Mouse (Mus musculus) midbrain, embryonic 16.5 days (tissue): ENCODE measurements around the gene Erich2. TPM values are rescaled to one million over a fixed set of nuclear protein-coding genes. Genes with fewer than 3 reads are reported as not detected.

Source experiments
- ATAC-seq: fragments of 200-750 bp; cut with Nextera tagmentation; 2 replicates; pipeline ENCODE4 v1.8.0; 2017; ENCODE audit warnings: moderate TSS enrichment
- H3K27ac ChIP-seq: fragments of 300-500 bp; sonication (generic); 2 replicates; pipeline ENCODE4 v1.5.1; 2014; ENCODE audit warnings: mild to moderate bottlenecking, low read length, mixed read lengths
- H3K27me3 ChIP-seq: fragments of 300-500 bp; sonication (generic); 2 replicates; pipeline ENCODE4 v1.6.1; 2014; ENCODE audit warnings: low read depth, low read length, mixed read lengths; ENCODE audit not compliant: control insufficient read depth, insufficient read depth
- H3K36me3 ChIP-seq: fragments of 300-500 bp; sonication (generic); 2 replicates; pipeline ENCODE4 v1.6.1; 2014; ENCODE audit warnings: mild to moderate bottlenecking, low read length, moderate library complexity, mixed read lengths; ENCODE audit not compliant: control insufficient read depth, insufficient read depth
- H3K4me1 ChIP-seq: fragments of 300-500 bp; sonication (generic); 2 replicates; pipeline ENCODE4 v1.6.1; 2014; ENCODE audit warnings: mild to moderate bottlenecking, low read length, mixed read lengths; ENCODE audit not compliant: control insufficient read depth, insufficient read depth
- H3K4me2 ChIP-seq: fragments of 300-500 bp; sonication (generic); 2 replicates; pipeline ENCODE4 v1.6.1; 2014; ENCODE audit warnings: mild to moderate bottlenecking, low read length, mixed read lengths
- H3K4me3 ChIP-seq: fragments of 300-500 bp; sonication (generic); 2 replicates; pipeline ENCODE4 v1.5.1; 2014; ENCODE audit warnings: low read depth, mild to moderate bottlenecking, low read length, moderate library complexity, mixed read lengths
- H3K9ac ChIP-seq: fragments of 300-500 bp; sonication (generic); 2 replicates; pipeline ENCODE4 v1.6.1; 2014; ENCODE audit warnings: low read depth, low read length, mixed read lengths
- H3K9me3 ChIP-seq: fragments of 300-500 bp; sonication (generic); replicated peaks from 2 replicates; pipeline ENCODE4 v1.6.1; 2014; ENCODE audit warnings: mild to moderate bottlenecking, low read length, mixed read lengths; ENCODE audit not compliant: control insufficient read depth, poor library complexity, severe bottlenecking
- WGBS: fragments of 180-500 bp; shearing (Covaris S2); extraction: QIAGEN DNeasy Blood & Tissue Kit; methylation state at CpG from one replicate; pipeline ENCODE4 v1.1.7; 2014; 5-methylcytosine and 5-hydroxymethylcytosine counted together
- polyA plus RNA-seq: library from polyadenylated mRNA; unstranded; fragments of >200 nt; fragmentation: Nextera tagmentation; extraction: Ambion mirVana; gene quantifications from 2 replicates; pipeline ENCODE4 v1.2.1, GENCODE M21; 2015

Gene Erich2
- polyA plus RNA-seq, 1 experiment from 2014 or later: 2.9 TPM

DNA sequence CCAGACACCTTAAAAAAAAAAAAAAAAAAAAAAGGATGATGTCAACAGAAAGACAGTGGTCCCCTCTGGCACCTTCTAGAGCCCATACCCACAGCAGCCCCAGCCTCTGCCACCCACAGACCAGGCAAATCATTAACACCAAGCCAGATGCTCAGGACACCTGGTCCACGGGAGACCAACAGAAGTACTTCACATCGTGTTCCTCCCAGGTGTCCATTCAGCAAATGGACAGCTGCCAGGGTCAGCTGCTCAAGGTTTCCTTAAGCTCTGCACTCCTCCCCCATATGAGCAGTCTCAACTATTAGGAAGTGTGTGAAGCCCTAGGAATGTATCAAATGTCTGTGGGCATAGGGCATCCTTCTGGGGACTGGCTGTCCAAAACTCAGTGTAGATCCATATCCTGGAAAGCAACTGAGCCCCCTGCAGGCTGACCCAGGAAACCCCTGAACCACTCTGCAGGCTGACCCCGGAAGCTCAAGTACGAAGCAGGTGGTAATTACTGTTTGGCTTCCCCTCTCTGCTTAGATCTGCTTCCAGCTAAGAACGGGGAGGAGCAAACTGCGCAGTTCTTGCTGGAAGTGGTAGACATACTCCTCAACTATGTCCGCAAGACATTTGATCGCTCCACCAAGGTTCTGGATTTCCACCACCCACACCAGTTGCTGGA is 65.1 kb downstream of the Erich2 start:
- Histone ChIP-seq H3K4me3 (no peak overlapping the region), H3K27me3 (peaks cover 13% of the 10 kb centered on the region), H3K4me1 (peaks cover 9% of the 10 kb centered on the region; the same call in 1 of the 2 replicates), H3K36me3 (no peaks in the 10 kb centered on the region), H3K27ac (no peak overlapping the region), H3K9ac (no peak overlapping the region), H3K9me3 (no peaks in the 10 kb centered on the region), H3K4me2 (no peak overlapping the region)
- no peak for ATAC-seq
- 83% methylated on average over 8 of the region's 8 CpGs for WGBS

DNA sequence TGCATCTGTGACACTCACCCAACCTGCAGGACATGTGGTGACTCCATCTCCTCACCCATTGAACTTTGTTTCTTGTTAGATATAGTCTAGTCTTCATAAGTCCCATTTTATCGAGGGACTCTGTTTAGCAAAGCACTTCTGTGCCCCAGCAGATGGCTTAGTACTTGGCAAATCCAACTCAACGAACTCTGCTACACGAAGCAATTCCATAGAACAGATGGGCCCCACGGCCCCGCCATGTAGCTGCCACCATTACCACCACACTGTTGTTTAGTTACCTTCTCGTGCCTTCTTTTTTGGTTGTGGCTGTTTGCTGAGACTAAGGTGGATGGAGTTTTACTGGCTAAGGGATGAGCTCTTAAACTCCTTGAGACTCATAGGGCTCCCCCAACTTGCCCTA is 79.6 kb downstream of the Erich2 start:
- Histone ChIP-seq H3K4me2 (no peak overlapping the region), H3K4me3 (no peak overlapping the region), H3K27ac (no peak overlapping the region), H3K9ac (no peak overlapping the region), H3K36me3 (peaks cover 5% of the 10 kb centered on the region), H3K27me3 (no peaks in the 10 kb centered on the region), H3K9me3 (no peaks in the 10 kb centered on the region), H3K4me1 (0 out of 2 replicates have a peak, but pooled peaks cover 2% of the 10 kb centered on the region)
- ATAC-seq: no peak
- 87% methylated on average over 6 of the region's 6 CpGs for WGBS

Other genes with a start within 250 kb of the Erich2 start
- gene Sp5, start 33.9 kb upstream of the Erich2 start, polyA plus RNA-seq: 13.2 and 21.3 TPM in 2 replicates
- 130 and 149 TPM in 2 replicates for gene Gad1, start 44.3 kb downstream of the Erich2 start, polyA plus RNA-seq
- 142 and 145 TPM in 2 replicates for gene Gorasp2, start 152.8 kb downstream of the Erich2 start, polyA plus RNA-seq
- gene Gm26558, start 153.3 kb downstream of the Erich2 start, polyA plus RNA-seq: 3.1 and 3.5 TPM in 2 replicates